Mouse (Mus musculus): Measurements from ENCODE around the gene Mettl5. TPM values are rescaled to one million over a fixed set of nuclear protein-coding genes. Genes with fewer than 3 reads are reported as not detected.

Gene Mettl5
- polyA plus RNA-seq, 1 experiment from 2014 or later: 34.8 TPM

DNA sequence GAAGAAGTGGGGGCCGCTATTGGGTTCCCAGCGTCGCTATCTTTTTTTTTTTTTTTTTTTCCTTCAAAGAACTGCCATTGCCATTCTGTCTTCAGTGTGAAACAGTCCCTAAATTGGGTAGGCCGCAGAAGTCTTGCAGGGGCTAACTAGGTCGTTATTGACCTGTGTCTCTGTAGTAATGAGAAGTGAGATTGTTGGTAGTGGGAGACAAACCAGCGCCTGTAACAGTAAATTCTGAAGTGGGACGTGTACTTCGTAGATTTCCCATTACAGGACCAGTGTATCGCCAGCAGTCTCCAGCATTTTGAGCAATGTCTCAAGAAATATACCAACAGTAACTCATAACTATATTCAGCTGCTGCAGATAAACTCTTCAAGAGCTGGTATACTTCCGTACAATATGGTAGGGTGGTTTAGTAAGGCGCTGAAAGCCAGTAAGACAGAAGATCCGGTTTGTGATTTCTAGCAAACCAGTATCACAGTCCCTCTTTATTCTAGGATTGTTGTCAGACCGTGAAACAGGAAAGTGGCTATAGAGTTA is 23.2 kb downstream of the Mettl5 start:
- Histone ChIP-seq H3K4me1 (ENCODE audit: control insufficient read depth, insufficient read depth, low read depth, low read length) (peaks cover 18% of the 10 kb centered on the region), H3K27ac (ENCODE audit: low read depth, low read length) (peak overlapping the region; percentile 93; the same call in 1 of the 2 replicates), H3K4me2 (ENCODE audit: low read length) (peak overlapping the region; percentile 72), H3K4me3 (ENCODE audit: low read length) (peak overlapping the region; percentile 99), H3K27me3 (replicated peaks; ENCODE audit: control insufficient read depth, insufficient read depth, low read length) (no peaks in the 10 kb centered on the region), H3K9me3 (ENCODE audit: control insufficient read depth, low read length) (no peaks in the 10 kb centered on the region), H3K9ac (ENCODE audit: low read depth, low read length) (peak overlapping the region; percentile 98), H3K36me3 (ENCODE audit: control insufficient read depth, insufficient read depth, low read length) (peaks cover 2% of the 10 kb centered on the region; the same call in 1 of the 2 replicates)
- 3% methylated on average over 13 of the region's 13 CpGs for WGBS
- ATAC-seq: no peak

DNA sequence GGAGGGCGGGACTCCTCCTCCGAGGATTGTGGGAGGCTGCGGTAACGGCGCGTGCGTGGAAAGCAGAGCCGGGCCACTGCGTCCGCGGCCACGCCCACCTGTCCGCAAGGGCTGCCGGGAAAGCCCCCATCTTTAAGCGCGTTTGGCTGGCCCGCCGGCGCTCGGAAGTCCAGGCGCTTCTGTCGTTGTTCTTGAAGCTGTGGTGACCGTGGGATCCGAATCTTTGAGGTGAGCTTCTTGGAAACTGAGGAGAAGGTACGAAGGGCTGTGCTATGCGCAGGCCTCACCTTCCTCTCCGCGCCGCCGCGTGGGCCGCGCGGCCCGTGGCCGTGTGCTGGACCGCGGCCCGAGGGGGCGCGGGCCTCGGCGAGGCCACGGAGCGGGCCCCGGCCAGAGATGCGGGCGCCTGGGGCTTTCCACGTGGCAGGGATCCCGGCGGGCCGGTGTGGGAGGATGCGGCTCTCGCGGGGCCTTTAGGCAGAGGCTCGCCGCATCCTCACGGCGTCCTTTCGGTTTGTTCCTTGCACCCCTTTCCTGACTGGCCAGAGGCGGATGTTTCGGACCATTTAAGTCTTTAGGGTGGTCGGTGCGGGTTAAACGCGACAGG is 23.8 kb downstream of the Mettl5 start, which contains the start of gene Ssb:
Gene Ssb (plus strand): TSS at position 78 of the 607 bp plus-strand sequence.
- Histone ChIP-seq H3K4me1 (ENCODE audit: control insufficient read depth, insufficient read depth, low read depth, low read length) (peaks cover 18% of the 10 kb centered on the region), H3K9me3 (ENCODE audit: control insufficient read depth, low read length) (no peaks in the 10 kb centered on the region), H3K27me3 (replicated peaks; ENCODE audit: control insufficient read depth, insufficient read depth, low read length) (no peaks in the 10 kb centered on the region), H3K9ac (ENCODE audit: low read depth, low read length) (peak within 1 kb of the TSS; percentile 98), H3K4me3 (ENCODE audit: low read length) (peak within 1 kb of the TSS; percentile 99), H3K27ac (ENCODE audit: low read depth, low read length) (peak within 1 kb of the TSS; percentile 93), H3K36me3 (ENCODE audit: control insufficient read depth, insufficient read depth, low read length) (no peaks in the 10 kb centered on the region), H3K4me2 (ENCODE audit: low read length) (peak within 1 kb of the TSS; percentile 84)
- ATAC-seq: peak; percentile 98
- WGBS: under 1% methylated on average over 58 of the region's 66 CpGs

DNA sequence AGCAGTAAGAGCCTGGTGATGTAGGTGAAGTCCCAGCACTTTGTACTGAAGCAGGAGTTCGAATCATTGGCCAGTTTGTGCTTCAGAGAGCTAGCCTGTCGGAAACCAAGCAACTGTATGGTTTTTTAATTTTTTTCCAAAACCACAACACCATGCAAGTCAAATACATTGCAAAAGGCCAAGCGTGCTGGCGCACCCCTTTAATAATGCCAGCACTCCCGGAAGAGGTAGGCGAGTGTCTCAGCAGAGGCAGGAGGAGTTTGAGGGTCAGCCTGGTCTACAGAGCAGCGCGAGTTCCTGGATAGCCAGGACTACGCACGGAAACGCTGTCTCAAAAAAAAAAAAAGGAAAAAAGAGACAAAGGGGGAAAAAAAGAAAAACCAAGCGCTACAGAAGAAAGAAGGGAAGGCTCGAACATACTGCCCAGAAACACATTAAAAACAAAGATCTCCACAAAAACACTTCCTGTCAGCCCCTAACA is 24.4 kb downstream of the Mettl5 start:
- Histone ChIP-seq H3K4me3 (ENCODE audit: low read length) (peak overlapping the region; percentile 99), H3K9me3 (ENCODE audit: control insufficient read depth, low read length) (no peaks in the 10 kb centered on the region), H3K27ac (ENCODE audit: low read depth, low read length) (peak overlapping the region; percentile 93), H3K36me3 (ENCODE audit: control insufficient read depth, insufficient read depth, low read length) (no peaks in the 10 kb centered on the region), H3K9ac (ENCODE audit: low read depth, low read length) (peak overlapping the region; percentile 98), H3K4me2 (ENCODE audit: low read length) (peak overlapping the region; percentile 84), H3K27me3 (replicated peaks; ENCODE audit: control insufficient read depth, insufficient read depth, low read length) (no peaks in the 10 kb centered on the region), H3K4me1 (ENCODE audit: control insufficient read depth, insufficient read depth, low read depth, low read length) (peaks cover 18% of the 10 kb centered on the region)
- ATAC-seq: peak; percentile 68
- 10% methylated on average over 13 of the region's 13 CpGs for WGBS

- no peak for ATAC-seq
- WGBS: 92% methylated on average over 1 of the region's 1 CpGs
- Histone ChIP-seq H3K4me1 (ENCODE audit: control insufficient read depth, insufficient read depth, low read depth, low read length) (peaks cover 8% of the 10 kb centered on the region), H3K9me3 (ENCODE audit: control insufficient read depth, low read length) (no peaks in the 10 kb centered on the region), H3K36me3 (ENCODE audit: control insufficient read depth, insufficient read depth, low read length) (no peaks in the 10 kb centered on the region), H3K4me2 (ENCODE audit: low read length) (no peak overlapping the region), H3K27ac (ENCODE audit: low read depth, low read length) (no peak overlapping the region), H3K9ac (ENCODE audit: low read depth, low read length) (no peak overlapping the region), H3K4me3 (ENCODE audit: low read length) (no peak overlapping the region), H3K27me3 (replicated peaks; ENCODE audit: control insufficient read depth, insufficient read depth, low read length) (no peaks in the 10 kb centered on the region)
Measured at GRCm38 (mm10) chr2:69857882-69858281, 27.5 kb downstream of the Mettl5 start.

DNA sequence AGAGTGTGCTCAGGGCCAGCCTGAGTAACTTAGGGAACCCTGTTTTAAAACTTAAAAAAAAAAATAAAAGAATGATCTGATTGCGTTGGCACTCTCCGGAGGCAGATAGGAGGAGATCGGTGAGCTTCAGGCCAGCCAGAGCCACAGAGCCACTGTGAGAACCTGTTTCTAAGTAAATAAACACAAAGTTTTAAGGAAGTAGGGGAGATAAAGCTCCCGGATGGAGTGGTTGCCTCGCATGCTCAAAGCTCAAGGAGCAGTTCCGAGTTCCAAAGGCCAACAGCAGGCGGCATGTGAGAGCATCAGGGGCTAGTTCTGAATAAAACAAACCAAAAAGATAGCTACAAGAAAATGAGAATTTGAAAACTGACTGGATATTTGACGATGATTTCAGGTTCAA is 29.0 kb downstream of the Mettl5 start:
- no peak overlapping the region for H3K4me3 ChIP-seq (ENCODE audit: low read length)
- no peak overlapping the region for H3K4me2 ChIP-seq (ENCODE audit: low read length)
- H3K4me1 ChIP-seq (ENCODE audit: control insufficient read depth, insufficient read depth, low read depth, low read length): no peaks in the 10 kb centered on the region
- H3K27ac ChIP-seq (ENCODE audit: low read depth, low read length): no peak overlapping the region
- no peaks in the 10 kb centered on the region for H3K27me3 ChIP-seq (replicated peaks; ENCODE audit: control insufficient read depth, insufficient read depth, low read length)
- no peak for ATAC-seq
- 66% methylated on average over 8 of the region's 8 CpGs for WGBS
- no peak overlapping the region for H3K9ac ChIP-seq (ENCODE audit: low read depth, low read length)
- H3K9me3 ChIP-seq (ENCODE audit: control insufficient read depth, low read length): no peaks in the 10 kb centered on the region
- H3K36me3 ChIP-seq (ENCODE audit: control insufficient read depth, insufficient read depth, low read length): no peaks in the 10 kb centered on the region

DNA sequence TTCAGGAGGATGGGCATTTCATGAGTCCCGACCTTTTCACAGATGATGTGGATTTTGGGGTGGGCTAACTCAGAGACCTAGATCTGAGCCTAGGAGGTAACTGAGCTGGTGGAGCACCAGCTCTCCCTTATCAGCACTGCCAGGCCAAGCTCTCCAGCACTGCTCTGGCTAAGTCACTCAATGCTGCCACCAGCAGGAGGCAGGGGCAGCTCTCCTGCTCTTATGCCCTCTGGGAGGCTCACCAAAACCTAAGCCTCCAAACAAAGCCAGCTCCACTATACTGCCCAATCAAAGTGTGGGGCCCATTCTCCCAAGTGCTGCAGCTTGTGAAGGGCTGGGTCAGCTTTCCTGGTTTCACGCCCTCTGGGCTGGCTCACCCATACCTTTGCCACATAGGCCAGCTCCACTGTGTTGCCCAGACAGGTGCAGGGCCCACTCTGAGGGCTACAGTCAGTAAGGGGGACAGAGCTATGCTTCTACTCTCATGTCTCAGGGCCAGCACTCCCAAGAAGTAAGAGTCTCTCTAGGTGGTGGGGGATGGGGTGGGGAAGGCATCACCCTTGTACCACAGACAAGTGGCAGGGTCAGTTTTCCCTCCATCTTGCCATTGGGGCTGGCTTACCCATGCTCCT is 33.9 kb downstream of the Mettl5 start:
- H3K9ac ChIP-seq (ENCODE audit: low read depth, low read length): no peak overlapping the region
- H3K4me2 ChIP-seq (ENCODE audit: low read length): no peak overlapping the region
- H3K4me3 ChIP-seq (ENCODE audit: low read length): no peak overlapping the region
- no peaks in the 10 kb centered on the region for H3K4me1 ChIP-seq (ENCODE audit: control insufficient read depth, insufficient read depth, low read depth, low read length)
- 76% methylated on average over 2 of the region's 2 CpGs for WGBS
- H3K9me3 ChIP-seq (ENCODE audit: control insufficient read depth, low read length): no peaks in the 10 kb centered on the region
- no peaks in the 10 kb centered on the region for H3K27me3 ChIP-seq (replicated peaks; ENCODE audit: control insufficient read depth, insufficient read depth, low read length)
- no peaks in the 10 kb centered on the region for H3K36me3 ChIP-seq (ENCODE audit: control insufficient read depth, insufficient read depth, low read length)
- no peak for ATAC-seq
- no peak overlapping the region for H3K27ac ChIP-seq (ENCODE audit: low read depth, low read length)

DNA sequence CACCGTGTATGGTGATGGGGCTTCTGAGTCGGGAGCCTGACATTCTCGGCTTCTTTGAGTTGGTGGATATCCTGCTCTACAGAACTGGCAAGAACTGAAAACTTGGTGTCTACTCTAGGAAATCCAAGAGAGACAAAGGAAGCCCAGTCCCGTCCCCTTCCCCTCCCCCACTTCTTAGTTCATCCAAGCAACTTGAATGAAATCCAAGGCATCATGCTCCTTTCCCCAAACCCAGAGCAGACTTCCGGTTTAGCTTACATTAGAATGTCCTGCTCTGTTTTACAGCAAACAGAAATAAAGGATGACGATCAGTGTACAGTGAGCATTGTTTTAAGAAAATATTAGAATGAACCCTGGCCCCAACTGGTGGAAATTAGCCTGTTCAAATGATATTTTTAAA is 36.2 kb downstream of the Mettl5 start:
- WGBS: 62% methylated on average over 6 of the region's 6 CpGs
- no peak overlapping the region for H3K9ac ChIP-seq (ENCODE audit: low read depth, low read length)
- ATAC-seq: no peak

DNA sequence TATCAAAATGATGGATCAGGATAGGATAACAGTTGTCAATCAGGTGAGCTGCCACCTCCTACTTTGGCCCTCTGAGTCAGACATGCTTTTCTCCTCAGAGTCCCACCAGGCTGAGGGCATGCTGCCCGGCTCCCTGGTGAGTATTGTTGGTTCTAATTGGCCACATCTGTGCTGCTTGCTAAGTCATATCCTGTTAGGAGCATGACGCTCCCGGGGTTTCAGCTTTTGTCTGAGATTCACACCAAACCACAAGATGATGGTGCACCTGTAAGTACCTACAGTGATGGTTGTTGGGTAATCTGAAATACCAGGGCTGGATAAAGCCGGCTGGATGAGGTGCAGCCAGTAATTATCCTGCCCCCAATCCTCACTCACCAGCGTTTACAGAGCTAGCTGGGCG is 45.2 kb downstream of the Mettl5 start:
- Histone ChIP-seq H3K36me3 (ENCODE audit: control insufficient read depth, insufficient read depth, low read length) (peaks cover 9% of the 10 kb centered on the region), H3K27me3 (replicated peaks; ENCODE audit: control insufficient read depth, insufficient read depth, low read length) (no peaks in the 10 kb centered on the region), H3K27ac (ENCODE audit: low read depth, low read length) (no peak overlapping the region), H3K4me2 (ENCODE audit: low read length) (no peak overlapping the region), H3K9ac (ENCODE audit: low read depth, low read length) (no peak overlapping the region), H3K4me3 (ENCODE audit: low read length) (no peak overlapping the region), H3K9me3 (ENCODE audit: control insufficient read depth, low read length) (no peaks in the 10 kb centered on the region), H3K4me1 (ENCODE audit: control insufficient read depth, insufficient read depth, low read depth, low read length) (no peaks in the 10 kb centered on the region)
- no peak for ATAC-seq
- WGBS: 35% methylated on average over 6 of the region's 6 CpGs

More for the DNA sequence above, 36.2 kb downstream of the Mettl5 start:
- no peaks in the 10 kb centered on the region for H3K4me1 ChIP-seq (ENCODE audit: control insufficient read depth, insufficient read depth, low read depth, low read length)
- no peak overlapping the region for H3K4me3 ChIP-seq (ENCODE audit: low read length)
- no peak overlapping the region for H3K27ac ChIP-seq (ENCODE audit: low read depth, low read length)
- H3K4me2 ChIP-seq (ENCODE audit: low read length): no peak overlapping the region
- 0 out of 2 replicates have a peak, but pooled peaks cover 3% of the 10 kb centered on the region for H3K9me3 ChIP-seq (ENCODE audit: control insufficient read depth, low read length)
- no peaks in the 10 kb centered on the region for H3K27me3 ChIP-seq (replicated peaks; ENCODE audit: control insufficient read depth, insufficient read depth, low read length)
- no peaks in the 10 kb centered on the region for H3K36me3 ChIP-seq (ENCODE audit: control insufficient read depth, insufficient read depth, low read length)

DNA sequence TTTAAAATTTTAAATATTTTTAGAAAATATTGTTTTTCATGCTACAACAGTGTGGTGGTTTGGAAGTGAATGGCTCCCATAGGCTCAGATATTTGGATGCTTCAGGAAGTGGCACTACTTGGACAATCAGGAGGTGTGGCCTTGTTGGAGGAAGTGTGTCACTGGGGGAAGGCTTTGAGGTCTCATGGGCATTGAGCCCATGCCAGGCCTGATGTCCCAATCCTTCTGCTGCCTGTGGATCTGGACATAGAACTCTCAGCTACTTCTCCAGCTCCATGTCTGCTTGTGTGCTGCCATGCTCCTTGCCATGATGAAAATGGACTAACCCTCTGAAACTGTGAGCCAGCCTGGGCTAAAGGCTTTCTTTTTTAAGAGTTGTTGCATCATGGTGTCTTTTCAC is 46.7 kb downstream of the Mettl5 start:
- no peaks in the 10 kb centered on the region for H3K9me3 ChIP-seq (ENCODE audit: control insufficient read depth, low read length)

More for the DNA sequence above, 46.7 kb downstream of the Mettl5 start:
- no peak overlapping the region for H3K9ac ChIP-seq (ENCODE audit: low read depth, low read length)
- H3K4me2 ChIP-seq (ENCODE audit: low read length): no peak overlapping the region
- no peak overlapping the region for H3K4me3 ChIP-seq (ENCODE audit: low read length)
- peaks cover 15% of the 10 kb centered on the region for H3K36me3 ChIP-seq (ENCODE audit: control insufficient read depth, insufficient read depth, low read length)
- no peak overlapping the region for H3K27ac ChIP-seq (ENCODE audit: low read depth, low read length)
- H3K4me1 ChIP-seq (ENCODE audit: control insufficient read depth, insufficient read depth, low read depth, low read length): no peaks in the 10 kb centered on the region
- ATAC-seq: no peak
- no peaks in the 10 kb centered on the region for H3K27me3 ChIP-seq (replicated peaks; ENCODE audit: control insufficient read depth, insufficient read depth, low read length)
